Mouse (Mus musculus) neural tube, embryonic 11.5 days (tissue): ENCODE measurements around the gene Cdkl3. TPM values are rescaled to one million over a fixed set of nuclear protein-coding genes. Genes with fewer than 3 reads are reported as not detected.

Source experiments
- ATAC-seq: fragments of 200-750 bp; cut with Nextera tagmentation; 2 replicates; pipeline ENCODE4 v1.8.0; 2017; ENCODE audit warnings: moderate number of reproducible peaks, mild to moderate bottlenecking, moderate TSS enrichment, moderate library complexity; ENCODE audit not compliant: insufficient read depth, low FRiP score, low TSS enrichment
- DNase-seq: peaks from one replicate; pipeline ENCODE4 v3.0.0-alpha.2; 2015; ENCODE audit warnings: low spot score
- H3K27ac ChIP-seq: fragments of 300-500 bp; sonication (generic); 2 replicates; pipeline ENCODE4 v1.5.1; 2014; ENCODE audit warnings: low read depth, mild to moderate bottlenecking, low read length
- H3K27me3 ChIP-seq: fragments of 300-500 bp; sonication (generic); 2 replicates; pipeline ENCODE4 v1.6.1; 2014; ENCODE audit warnings: mild to moderate bottlenecking, low read length, mixed read lengths; ENCODE audit not compliant: control insufficient read depth, insufficient read depth
- H3K36me3 ChIP-seq: fragments of 300-500 bp; sonication (generic); 2 replicates; pipeline ENCODE4 v1.6.1; 2014; ENCODE audit warnings: mild to moderate bottlenecking, low read length, moderate library complexity, mixed read lengths; ENCODE audit not compliant: control insufficient read depth, insufficient read depth
- H3K4me1 ChIP-seq: fragments of 300-500 bp; sonication (generic); 2 replicates; pipeline ENCODE4 v1.6.1; 2014; ENCODE audit warnings: low read length, mixed read lengths; ENCODE audit not compliant: control insufficient read depth, insufficient read depth
- H3K4me2 ChIP-seq: fragments of 300-500 bp; sonication (generic); 2 replicates; pipeline ENCODE4 v1.6.1; 2014; ENCODE audit warnings: low read depth, mild to moderate bottlenecking, moderate library complexity
- H3K4me3 ChIP-seq: fragments of 300-500 bp; sonication (generic); 2 replicates; pipeline ENCODE4 v1.5.1; 2014; ENCODE audit warnings: low read depth, low read length
- H3K9ac ChIP-seq: fragments of 300-500 bp; sonication (generic); 2 replicates; pipeline ENCODE4 v1.6.1; 2014; ENCODE audit warnings: mild to moderate bottlenecking, low read length
- H3K9me3 ChIP-seq: fragments of 300-500 bp; sonication (generic); 2 replicates; pipeline ENCODE4 v1.6.1; 2016; ENCODE audit warnings: low read length; ENCODE audit not compliant: control insufficient read depth
- WGBS: fragments of 180-500 bp; shearing (Covaris S2); extraction: QIAGEN DNeasy Blood & Tissue Kit; methylation state at CpG from one replicate; pipeline ENCODE4 v1.1.7; 2014; 5-methylcytosine and 5-hydroxymethylcytosine counted together
- polyA plus RNA-seq: library from polyadenylated mRNA; unstranded; fragments of >200 nt; fragmentation: Nextera tagmentation; extraction: Ambion mirVana; gene quantifications from 2 replicates; pipeline ENCODE4 v1.2.1, GENCODE M21; 2014

Cdkl3 gene
- polyA plus RNA-seq, 1 experiment from 2014 or later: 12.3 TPM

GRCm38 (mm10) chr11:52097596-52097995 lies 93.6 kb downstream of the Cdkl3 start:
- no peaks in the 10 kb centered on the region for H3K9me3 ChIP-seq
- no peaks in the 10 kb centered on the region for H3K36me3 ChIP-seq
- peak overlapping the region; percentile 71 for H3K9ac ChIP-seq
- H3K4me2 ChIP-seq: peak overlapping the region; percentile 79
- H3K4me1 ChIP-seq: peaks cover 12% of the 10 kb centered on the region
- ATAC-seq: no peak
- DNase-seq: no peak
- H3K27me3 ChIP-seq: no peaks in the 10 kb centered on the region
- 75% methylated on average over 2 of the region's 2 CpGs for WGBS
- H3K4me3 ChIP-seq: peak overlapping the region; percentile 99; the same call in 1 of the 2 replicates
- no peak overlapping the region for H3K27ac ChIP-seq

GRCm38 (mm10) chr11:52098398-52098946 lies 94.5 kb downstream of the Cdkl3 start, which contains the start of gene Ppp2ca:
Gene Ppp2ca (plus strand): TSS chr11:52098681.
- H3K4me2 ChIP-seq: peak within 1 kb of the TSS; percentile 79
- H3K4me1 ChIP-seq: peaks cover 12% of the 10 kb centered on the region
- peak within 1 kb of the TSS; percentile 99 for H3K27ac ChIP-seq
- under 1% methylated on average over 50 of the region's 53 CpGs for WGBS
- ATAC-seq: peak; percentile 98
- H3K9ac ChIP-seq: peak within 1 kb of the TSS; percentile 98
- peak within 1 kb of the TSS; percentile 99 for H3K4me3 ChIP-seq
- no peaks in the 10 kb centered on the region for H3K9me3 ChIP-seq
- peak; percentile 100 for DNase-seq
- H3K27me3 ChIP-seq: no peaks in the 10 kb centered on the region
- no peaks in the 10 kb centered on the region for H3K36me3 ChIP-seq

GRCm38 (mm10) chr11:52099031-52099761 lies 95.2 kb downstream of the Cdkl3 start:
- Histone ChIP-seq H3K4me3 (peak overlapping the region; percentile 99), H3K27me3 (no peaks in the 10 kb centered on the region), H3K4me2 (peak overlapping the region; percentile 79), H3K27ac (peak overlapping the region; percentile 99), H3K9ac (peak overlapping the region; percentile 98), H3K9me3 (no peaks in the 10 kb centered on the region), H3K4me1 (peaks cover 12% of the 10 kb centered on the region), H3K36me3 (no peaks in the 10 kb centered on the region)
- peak; percentile 89 for DNase-seq
- peak; percentile 89 for ATAC-seq
- under 1% methylated on average over 71 of the region's 72 CpGs for WGBS

GRCm38 (mm10) chr11:52099771-52100219 lies 95.8 kb downstream of the Cdkl3 start:
- Histone ChIP-seq H3K4me1 (peaks cover 12% of the 10 kb centered on the region), H3K27me3 (no peaks in the 10 kb centered on the region), H3K9me3 (no peaks in the 10 kb centered on the region), H3K9ac (peak overlapping the region; percentile 98), H3K4me3 (peak overlapping the region; percentile 99), H3K27ac (no peak overlapping the region), H3K36me3 (no peaks in the 10 kb centered on the region), H3K4me2 (peak overlapping the region; percentile 79)
- ATAC-seq: no peak
- WGBS: 5% methylated on average over 7 of the region's 7 CpGs
- DNase-seq: no peak

GRCm38 (mm10) chr11:52102977-52103376 lies 99.0 kb downstream of the Cdkl3 start:
- Histone ChIP-seq H3K4me3 (no peak overlapping the region), H3K27me3 (no peaks in the 10 kb centered on the region), H3K4me1 (peaks cover 10% of the 10 kb centered on the region), H3K4me2 (no peak overlapping the region), H3K27ac (no peak overlapping the region), H3K36me3 (no peaks in the 10 kb centered on the region), H3K9ac (no peak overlapping the region), H3K9me3 (no peaks in the 10 kb centered on the region)
- no peak for ATAC-seq
- DNase-seq: no peak
- 94% methylated on average over 4 of the region's 4 CpGs for WGBS

GRCm38 (mm10) chr11:52105503-52105902 lies 101.5 kb downstream of the Cdkl3 start:
- ATAC-seq (no peak), DNase-seq (no peak)
- no peak overlapping the region for H3K27ac ChIP-seq
- no peak overlapping the region for H3K4me3 ChIP-seq
- H3K9ac ChIP-seq: no peak overlapping the region
- no peaks in the 10 kb centered on the region for H3K36me3 ChIP-seq
- peaks cover 4% of the 10 kb centered on the region for H3K4me1 ChIP-seq
- H3K27me3 ChIP-seq: no peaks in the 10 kb centered on the region
- no peak overlapping the region for H3K4me2 ChIP-seq
- H3K9me3 ChIP-seq: no peaks in the 10 kb centered on the region

- no peaks in the 10 kb centered on the region for H3K27me3 ChIP-seq
- no peak for DNase-seq
- no peak overlapping the region for H3K9ac ChIP-seq
- 94% methylated on average over 2 of the region's 2 CpGs for WGBS
- no peak overlapping the region for H3K27ac ChIP-seq
- no peak overlapping the region for H3K4me2 ChIP-seq
- no peak overlapping the region for H3K4me3 ChIP-seq
- H3K36me3 ChIP-seq: no peaks in the 10 kb centered on the region
- no peaks in the 10 kb centered on the region; the same call in 1 of the 2 replicates for H3K4me1 ChIP-seq
- H3K9me3 ChIP-seq: no peaks in the 10 kb centered on the region
- ATAC-seq: no peak
These were observed 102.0 kb downstream of the Cdkl3 start for GRCm38 (mm10) chr11:52106037-52106436.

- no peaks in the 10 kb centered on the region for H3K4me1 ChIP-seq
- no peaks in the 10 kb centered on the region for H3K9me3 ChIP-seq
- no peaks in the 10 kb centered on the region for H3K27me3 ChIP-seq
- no peak overlapping the region for H3K9ac ChIP-seq
- no peak for ATAC-seq
- no peak overlapping the region for H3K4me2 ChIP-seq
- WGBS: 93% methylated on average over 1 of the region's 1 CpGs
- H3K4me3 ChIP-seq: no peak overlapping the region
- H3K36me3 ChIP-seq: no peaks in the 10 kb centered on the region
- H3K27ac ChIP-seq: no peak overlapping the region
- DNase-seq: no peak
These were observed 102.4 kb downstream of the Cdkl3 start for GRCm38 (mm10) chr11:52106438-52106837.

- H3K4me2 ChIP-seq: no peak overlapping the region
- DNase-seq (no peak), ATAC-seq (no peak)
- 87% methylated on average over 5 of the region's 5 CpGs for WGBS
- no peak overlapping the region for H3K4me3 ChIP-seq
- H3K9ac ChIP-seq: no peak overlapping the region
- no peaks in the 10 kb centered on the region for H3K9me3 ChIP-seq
- H3K36me3 ChIP-seq: no peaks in the 10 kb centered on the region
- H3K27me3 ChIP-seq: no peaks in the 10 kb centered on the region
- no peak overlapping the region for H3K27ac ChIP-seq
- H3K4me1 ChIP-seq: no peaks in the 10 kb centered on the region
These were observed 104.8 kb downstream of the Cdkl3 start for GRCm38 (mm10) chr11:52108796-52109195.
